Mouse (Mus musculus) kidney, postnatal 4 days (tissue): ENCODE results near the gene Itpr2.
A peak's percentile ranks its signal among the peaks of the same experiment; 100 is the strongest.

Source experiments
- DNase-seq, 2 experiments: peaks; one replicate each; pipeline ENCODE4 v3.0.0; 2021; ENCODE audit warnings: mixed read lengths in 2 of 2

Gene Itpr2

DNA sequence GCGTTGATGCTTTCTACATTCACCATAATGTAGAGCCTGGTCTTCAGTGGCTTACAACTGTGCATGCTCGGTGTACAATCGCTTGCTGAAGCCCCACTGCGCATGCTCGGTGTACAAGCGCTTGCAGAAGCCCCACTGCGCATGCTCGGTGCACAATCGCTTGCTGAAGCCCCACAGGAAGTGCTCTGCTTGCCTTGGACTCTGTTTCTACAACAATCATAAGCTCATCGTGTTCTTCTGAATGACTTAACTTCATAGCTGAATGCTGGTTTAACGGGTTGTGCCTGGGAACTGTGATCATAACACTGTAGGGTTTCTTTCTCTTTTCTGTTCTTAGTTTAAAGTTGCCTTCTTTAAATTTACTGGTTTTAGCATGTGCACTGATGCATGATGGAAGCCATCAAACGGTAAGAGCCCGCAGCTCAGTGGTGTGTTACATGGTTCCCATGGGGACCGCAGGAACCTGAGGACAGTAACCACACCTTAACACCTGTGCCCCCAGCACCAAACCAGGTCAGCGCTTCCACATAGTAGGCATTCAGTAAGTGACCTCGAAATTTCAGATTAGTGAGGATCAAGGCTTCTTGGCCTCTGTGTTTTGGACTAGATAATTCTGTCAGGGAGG lies 90.5 kb downstream of the Itpr2 start:
- DNase-seq, result no peak

DNA sequence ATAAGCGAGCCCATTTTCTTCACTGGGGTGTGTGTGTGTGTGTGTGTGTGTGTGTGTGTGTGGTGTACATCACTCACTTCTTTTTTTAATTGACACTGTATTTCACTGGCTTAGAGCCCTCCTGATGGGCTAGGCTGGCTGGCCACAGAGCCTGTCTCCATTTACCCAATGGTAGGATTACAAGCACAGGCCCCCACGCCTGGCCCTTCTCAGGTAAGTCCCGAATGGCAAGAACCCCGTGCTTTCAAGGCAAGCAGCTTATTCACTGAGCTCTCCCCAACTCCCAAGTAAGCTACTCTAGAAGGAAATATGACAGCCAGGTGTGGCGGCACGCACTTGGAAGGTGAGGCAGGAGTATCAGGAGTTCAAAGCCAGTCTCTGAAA lies 91.6 kb downstream of the Itpr2 start:
- no peak for DNase-seq

DNA sequence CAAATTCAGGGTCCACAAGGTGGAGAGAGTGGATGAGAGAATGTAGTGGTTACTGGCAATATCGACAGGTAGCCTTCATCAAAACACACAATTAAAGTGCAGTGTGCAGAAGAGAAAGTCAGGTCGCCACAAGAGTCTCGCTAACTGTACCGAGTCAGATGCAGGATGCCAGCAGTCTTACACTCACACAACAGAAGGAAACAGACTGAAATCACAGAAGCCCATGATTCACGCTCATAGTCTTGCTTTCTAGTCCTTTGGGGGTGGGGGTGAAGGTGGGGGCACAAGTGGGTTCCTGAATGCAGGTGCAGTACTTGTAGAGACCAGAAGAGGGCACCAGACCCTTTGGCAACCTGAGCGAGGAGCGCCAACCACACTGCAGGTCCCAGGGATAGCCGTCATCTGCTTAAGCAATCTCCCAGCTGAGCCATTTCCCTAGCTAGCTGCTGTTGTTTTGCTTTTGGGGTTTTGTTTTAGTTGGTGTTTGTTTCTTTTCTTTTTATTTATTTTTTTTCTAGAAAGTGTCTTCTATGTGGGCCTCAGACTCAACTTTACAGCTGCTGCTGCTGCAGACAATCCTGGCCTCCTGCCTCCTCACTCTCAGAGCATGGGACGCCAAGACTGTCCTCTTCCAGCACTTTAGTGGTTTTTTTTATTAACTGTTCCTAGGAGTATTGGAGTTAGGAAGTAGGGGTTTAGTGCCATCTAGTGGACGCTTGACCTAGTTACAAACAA lies 92.2 kb downstream of the Itpr2 start:
- peak; percentile 83 to 87 for DNase-seq

DNA sequence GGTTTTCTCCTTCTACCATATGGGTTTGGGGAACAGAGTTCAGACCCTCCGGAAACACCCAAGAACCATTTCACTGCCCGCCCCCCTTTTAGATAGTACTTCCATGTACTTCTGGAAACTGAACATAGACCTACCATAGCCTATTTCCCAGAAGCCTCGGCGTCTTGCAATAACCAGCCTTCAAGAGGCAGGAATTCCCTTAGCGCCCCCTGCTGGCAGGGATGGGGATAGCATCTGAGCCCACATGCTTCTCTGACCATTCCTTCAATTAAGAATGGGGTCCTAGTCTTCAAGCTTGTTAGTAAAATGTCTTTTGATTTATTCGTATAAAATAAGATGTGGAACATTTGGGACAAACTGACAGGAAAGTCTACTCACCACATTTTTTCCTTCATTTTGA lies 96.6 kb downstream of the Itpr2 start:
- peak; percentile 67 to 69 for DNase-seq

DNA sequence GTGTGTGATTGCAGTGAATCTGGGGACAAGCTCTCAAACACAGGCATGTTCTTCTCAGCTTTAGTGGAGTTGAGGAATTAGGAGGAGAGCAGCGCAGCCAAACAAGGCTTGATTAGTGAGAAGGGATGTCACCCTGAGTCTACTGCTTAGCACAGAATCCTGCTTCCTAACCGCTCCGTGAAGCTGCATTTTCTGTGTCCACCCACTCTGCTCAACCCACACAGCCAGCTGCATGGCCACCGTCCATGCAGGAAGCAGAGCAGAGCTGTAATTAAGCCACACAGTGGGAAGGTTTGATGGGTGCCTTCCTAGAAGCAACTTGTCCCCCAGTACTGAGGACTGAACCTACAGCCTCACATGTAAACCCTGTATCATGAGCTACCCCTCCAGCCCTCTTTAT lies 97.1 kb downstream of the Itpr2 start:
- DNase-seq, result no peak

DNA sequence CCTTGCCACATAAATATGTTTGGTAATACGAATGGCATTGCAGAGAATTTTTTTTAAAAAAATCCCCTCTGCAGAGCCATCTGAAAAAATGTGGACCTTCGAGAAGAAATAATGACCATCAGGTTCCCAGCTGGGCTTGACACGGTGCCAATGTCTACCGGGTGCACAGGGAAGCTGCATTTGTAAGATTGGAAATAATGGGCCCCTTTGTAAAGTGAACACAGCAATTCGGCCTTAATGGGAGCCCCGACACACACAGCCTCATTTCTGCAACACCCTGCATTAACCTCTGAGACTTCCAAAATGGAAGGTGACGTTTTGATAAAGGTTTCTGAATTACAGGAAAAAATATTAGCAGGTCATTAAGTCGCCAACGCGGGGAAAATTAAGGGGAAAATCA lies 97.9 kb downstream of the Itpr2 start:
- no peak for DNase-seq

DNA sequence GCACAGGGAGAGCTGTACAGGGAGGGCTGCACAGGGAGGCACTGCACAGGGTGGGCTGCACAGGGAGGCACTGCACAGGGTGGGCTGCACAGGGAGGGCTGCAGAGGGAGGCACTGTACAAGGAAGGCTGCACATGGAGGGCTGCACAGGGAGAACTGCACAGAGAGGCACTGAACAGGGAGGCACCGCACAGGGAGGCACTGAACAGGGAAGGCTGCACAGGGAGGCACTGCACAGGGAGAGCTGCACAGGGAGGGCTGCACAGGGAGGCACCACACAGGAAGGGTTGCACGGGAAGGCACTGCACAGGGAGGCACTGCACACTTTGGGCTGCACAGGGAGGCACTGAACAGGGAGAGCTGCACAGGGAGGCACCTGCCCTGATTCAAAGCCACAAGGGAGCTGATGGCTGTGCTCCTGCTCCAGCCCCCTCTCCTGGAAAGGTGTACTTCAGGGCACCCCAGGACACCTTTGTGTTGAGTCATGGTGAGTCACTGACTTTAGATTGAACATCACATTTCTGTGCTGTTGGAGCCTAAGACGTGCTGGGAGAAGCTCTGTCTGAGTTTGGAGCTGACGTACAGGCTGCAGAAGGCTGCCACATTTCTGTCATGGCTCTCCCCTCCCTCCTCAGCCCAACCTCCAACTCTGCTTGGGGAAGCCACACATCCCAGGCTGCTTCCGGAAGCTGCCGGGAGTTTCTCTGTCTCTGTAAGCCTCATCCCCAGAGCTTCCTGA lies 98.9 kb downstream of the Itpr2 start:
- peak; percentile 25 to 41 for DNase-seq

DNA sequence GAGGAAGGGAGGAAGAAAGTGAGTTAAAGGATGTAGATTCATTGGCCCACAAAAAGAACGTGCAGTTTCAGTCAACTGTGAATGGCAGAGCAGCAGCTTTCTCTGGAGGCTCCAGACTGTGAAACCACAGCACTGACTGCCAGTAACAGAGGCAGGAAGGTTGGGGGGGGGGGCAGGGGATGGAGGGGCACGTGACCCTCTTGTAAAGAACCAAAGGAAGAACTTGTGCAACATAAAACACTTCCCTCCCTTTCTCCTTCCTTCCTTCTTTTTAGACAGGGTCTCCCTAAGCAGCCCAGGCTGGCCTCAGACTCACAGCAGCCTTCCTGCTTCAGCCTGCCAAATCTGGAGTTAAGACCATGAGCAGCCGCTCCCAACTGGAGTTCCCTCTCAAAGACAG lies 104.2 kb downstream of the Itpr2 start:
- DNase-seq, result no peak

DNA sequence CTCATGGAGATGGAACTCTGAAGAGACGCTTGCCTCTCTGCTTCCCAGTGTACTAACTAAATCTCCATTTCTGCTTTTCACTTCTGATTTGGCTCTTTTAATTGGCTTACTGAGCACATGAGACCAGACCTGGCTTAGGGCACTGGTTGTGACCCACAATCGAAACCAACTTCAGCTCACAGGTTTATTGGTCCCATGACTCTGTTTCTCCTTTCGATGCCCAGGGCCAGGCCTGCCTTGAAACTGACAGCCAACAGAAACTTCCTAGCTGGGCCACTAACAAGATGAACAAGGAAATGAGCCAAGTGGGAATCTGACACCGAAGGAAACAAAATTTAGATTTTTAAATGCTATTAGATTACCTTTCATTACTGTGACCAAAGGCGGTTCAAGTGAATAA lies 105.8 kb downstream of the Itpr2 start:
- DNase-seq, result no peak

DNA sequence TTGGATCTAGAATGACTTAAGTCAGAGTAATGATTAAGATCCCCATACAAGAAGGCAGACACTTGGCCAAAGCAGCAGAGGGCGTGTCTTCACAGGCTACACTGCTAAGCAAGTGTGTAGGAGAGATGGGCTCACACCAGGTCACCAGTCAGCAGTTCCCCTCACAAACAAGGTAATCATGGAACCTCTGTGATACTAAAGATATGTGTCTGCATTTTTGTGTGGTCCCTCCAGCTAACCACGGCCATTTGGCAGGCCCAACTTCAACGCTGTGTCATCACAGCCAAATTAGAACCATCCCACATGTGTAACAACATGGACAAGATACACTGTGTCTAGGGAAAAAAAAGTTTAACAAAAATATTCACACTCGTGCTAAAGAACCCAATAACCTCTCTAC lies 106.4 kb downstream of the Itpr2 start:
- DNase-seq, result no peak

DNA sequence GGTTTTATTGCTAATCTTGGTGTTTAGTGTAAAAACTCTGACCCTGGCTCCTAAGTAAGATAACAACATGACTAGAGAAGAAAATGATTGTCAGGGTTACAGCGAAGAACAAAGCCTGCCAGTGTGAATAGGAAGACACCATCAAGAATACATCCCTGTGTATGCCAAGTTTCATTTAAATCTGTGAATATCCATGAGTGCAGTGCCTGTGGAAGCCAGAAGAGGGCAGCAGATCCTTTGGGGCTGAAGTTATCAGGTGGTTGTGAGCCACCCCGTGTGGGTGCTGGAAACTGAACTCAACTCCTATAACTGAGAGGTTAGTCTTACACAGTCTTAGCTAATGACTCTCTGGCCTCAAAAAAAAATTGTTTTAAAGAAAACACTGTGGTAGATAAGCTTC lies 109.8 kb downstream of the Itpr2 start:
- no peak for DNase-seq

DNA sequence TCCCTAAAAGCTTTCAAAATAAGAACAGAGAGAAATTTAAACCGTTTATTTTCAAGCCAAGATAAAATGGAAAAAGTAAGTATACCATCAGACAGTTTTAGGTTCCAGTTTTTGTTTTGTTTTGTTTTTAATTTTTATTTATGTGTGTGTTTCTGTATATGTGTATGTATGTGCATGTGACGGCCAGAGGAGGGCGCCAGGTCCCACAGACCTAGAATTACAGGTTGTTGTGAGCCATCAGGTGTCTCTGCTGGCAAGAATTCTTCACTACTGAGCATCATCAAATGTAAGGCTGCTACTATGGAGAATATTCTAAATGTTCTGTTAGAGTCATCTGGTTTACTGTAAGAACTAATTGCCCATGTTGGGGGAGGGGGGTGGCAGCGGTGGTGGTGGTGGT lies 111.9 kb downstream of the Itpr2 start:
- no peak for DNase-seq

DNA sequence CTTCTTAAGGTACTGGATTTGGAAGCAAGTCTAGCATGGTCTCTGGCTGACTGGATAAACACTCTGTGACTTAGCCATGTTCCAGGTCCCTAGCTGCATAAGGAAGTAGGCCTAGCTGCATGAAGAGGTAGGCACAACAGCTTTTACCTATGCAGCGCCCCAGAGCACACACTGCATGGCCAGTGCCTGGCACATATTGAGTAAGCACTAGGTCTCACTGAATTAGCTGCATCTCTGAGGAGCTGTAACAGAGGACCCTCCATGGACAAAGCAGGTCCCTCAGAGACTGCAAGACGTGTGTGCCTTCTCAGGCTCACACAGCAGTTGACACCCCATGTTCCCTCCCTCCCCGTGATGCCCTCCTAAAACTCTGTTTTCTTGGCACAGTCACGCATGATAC lies 114.0 kb downstream of the Itpr2 start:
- no peak for DNase-seq

DNA sequence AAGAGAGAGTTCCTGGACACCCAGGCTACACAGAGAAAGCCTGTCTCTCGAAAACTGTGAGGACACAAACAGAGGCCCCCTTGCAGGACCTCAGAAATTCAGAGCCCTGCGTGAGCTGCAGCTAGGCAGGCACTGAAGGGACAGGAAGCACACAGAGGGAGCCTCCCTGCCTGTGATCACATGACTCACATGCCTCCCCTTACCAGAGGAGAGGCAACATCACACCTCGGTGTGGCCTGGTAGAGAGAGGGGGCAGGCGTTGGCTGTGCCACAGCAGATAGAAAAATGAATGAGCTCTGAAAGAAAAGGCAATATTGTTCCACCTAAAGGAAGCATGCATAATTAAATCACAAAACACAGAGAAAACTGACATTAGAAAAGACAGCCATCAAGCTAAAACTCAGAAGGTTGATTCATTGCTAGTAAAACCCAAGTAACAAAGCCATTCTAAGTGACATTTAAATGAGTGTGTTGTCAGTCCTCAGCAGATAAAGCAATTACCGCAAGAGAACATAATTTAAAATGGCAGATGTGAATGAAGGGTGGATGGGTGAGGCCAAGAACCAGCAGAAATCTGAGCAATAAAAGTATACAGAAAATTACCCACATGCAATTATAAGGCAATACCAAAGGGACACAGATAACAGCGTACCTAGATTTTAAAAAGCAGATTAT lies 114.8 kb downstream of the Itpr2 start:
- no peak for DNase-seq

DNA sequence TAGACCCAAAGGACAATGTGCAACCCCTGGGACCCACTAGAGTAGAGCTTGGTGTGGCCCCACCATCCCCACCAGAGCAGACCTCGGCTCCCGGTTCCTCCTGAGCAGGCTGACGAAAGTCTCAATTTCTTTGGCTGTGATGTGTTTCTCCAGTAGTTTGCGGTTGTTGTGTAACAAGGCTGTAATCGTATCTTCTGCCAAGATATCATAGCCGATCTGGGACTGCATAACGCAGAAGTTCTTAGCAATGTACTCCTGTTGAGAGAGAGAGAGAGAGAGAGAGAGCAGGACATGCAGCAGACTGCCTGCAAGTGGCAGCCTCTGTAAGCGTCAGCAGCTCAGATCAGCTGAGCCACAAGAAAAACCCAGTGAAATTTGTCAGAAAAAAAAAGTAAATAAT lies 122.8 kb downstream of the Itpr2 start:
- DNase-seq, result no peak

DNA sequence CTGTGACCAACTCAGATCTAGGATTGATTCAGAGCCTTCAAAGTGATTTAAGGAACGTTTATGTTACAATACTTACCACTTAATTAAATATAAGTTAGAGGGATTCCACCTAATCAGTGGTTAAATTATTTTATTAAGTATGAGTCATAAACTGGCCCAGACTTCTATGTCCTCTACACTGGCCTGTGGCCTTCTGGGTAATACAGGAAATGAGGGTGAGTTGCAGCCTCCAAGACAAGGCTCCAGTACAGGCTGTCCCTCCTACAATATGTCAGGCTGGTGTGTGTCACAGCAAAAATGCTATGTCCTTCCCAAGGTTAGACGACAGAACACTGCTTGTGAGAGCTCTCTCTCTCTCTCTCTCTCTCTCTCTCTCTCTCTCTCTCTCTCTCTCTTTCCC lies 130.5 kb downstream of the Itpr2 start:
- no peak for DNase-seq

DNA sequence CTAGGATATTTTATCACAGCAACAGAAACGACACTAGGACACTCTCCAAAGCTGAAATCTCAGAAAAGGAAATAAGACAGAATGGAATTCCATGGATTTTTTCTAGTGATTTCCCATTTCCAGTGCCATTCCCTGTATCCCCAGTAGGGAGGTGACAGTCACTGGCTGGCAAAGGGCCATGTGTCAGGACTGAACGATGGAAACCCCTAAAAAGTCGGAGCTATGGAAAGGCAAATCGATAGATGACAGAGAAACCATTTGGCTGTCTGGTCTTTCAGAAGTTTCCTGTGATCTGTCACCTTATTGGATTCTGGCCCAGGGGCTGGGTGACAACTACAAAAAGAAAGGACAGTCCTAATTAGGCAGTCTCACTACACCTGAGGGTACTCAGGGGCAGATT lies 135.8 kb downstream of the Itpr2 start:
- DNase-seq, result no peak

DNA sequence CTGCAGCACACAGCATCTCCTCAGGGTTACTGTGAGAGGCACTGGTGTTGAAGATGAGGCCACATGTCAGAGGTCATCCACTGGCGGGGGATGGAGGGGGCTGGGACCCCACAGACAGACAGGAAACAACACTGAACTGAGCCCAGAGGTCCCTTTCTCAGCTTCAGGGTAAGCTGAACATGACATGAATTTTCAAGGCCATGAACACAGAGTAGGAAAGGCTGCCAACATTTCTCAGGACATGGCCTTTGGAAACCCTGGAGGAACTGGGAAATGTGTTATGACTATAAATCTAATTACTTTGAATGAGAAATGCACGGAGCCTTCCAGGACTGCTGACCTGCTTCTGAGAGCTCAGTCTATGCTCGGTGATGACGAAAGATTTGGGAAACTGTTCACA lies 144.1 kb downstream of the Itpr2 start:
- DNase-seq, result peak; percentile 46 to 63

DNA sequence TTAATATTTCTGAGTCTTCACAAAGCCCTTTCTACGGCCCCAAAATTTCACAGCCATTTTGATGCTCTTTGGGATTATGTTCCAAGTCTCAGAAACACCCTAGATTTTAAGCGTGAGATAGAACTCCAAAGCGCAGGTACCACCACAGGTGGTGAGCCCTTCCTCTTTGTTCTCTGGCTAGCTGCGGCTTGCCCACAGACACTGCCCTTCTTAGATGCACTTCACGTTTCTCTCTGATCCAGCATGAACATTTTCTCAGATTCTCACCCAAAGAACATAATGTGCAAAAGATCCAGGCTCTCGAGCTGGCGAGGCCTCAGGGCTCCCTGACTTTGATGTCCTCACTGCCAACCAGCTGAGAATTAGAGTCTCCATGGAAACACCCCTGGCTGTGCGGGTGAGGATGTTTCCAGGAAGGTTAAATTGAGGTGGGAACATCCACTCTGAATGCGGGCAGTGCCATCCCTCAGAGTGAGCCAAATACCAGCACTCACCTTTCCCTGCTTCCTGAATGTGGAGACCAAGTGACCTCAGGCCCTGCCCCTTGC lies 149.7 kb downstream of the Itpr2 start:
- DNase-seq, result no peak

DNA sequence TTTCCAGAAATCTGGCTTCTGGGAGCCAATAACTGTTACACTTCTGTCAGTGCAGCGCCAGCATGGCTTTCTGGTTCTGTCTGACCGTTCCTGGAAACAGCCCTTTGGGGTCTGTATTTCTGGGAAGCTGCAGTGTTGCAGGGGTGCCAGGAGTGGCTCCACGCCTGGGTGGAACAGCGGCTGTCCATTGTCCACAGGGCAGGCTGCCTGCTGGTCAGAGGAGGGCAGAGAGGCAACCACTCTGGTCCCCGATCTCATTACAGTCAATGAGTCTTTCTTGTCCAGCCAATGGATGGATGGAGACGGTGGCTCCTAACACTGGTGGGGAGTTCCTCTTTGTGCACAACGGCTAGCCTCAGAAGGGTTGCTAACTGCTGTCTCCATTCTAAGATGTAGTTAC lies 150.2 kb downstream of the Itpr2 start:
- no peak for DNase-seq

DNA sequence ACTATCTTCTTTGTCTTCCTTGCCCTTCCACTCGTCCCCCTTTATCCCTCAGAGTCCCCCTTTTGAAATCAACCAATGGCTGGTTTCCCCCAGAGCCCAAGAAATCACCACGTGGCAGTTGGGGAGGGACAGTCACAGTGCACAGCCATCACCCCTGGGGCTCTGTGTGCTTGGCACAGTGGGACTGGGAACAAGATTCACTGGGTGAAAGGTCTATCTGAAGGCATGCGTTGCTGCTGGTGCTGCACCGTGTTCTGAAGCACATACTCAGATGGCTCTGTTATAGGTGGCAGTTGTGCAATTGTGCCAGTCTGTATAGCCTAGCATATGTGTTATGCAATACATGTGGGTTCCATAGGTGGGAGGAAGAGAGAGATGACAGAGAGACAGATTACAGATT lies 154.5 kb downstream of the Itpr2 start:
- DNase-seq, result no peak

DNA sequence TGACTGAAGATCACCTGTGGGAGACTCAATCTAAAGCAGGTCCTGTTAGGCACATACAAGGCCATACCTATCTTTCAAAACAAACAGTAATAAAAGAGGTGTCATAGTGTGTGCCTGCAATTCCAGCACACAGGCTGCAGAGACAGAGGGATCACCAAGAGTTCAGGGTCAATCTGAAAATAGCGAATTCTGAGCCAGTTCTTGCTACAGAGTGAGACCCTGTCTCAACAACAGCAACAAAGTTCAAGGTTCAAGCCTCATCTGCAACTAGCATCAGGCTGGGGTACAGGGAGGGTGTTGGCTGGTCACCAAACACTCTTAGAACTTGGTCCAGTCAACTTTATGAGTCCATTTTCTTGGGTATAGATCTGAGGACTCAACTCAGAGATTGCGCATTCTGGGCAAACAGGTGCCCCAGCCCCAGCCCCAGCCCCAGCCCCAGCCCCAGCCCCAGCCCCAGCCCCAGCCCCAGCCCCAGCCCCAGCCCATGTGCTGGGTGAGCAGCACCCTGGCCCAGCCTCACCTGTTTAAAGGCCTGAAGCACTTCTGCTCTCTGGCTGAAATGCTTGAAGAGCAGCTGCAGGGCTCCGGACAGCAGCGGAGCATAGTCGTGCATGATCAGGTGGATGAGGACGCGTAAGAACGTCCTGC lies 155.4 kb downstream of the Itpr2 start:
- DNase-seq, result no peak

DNA sequence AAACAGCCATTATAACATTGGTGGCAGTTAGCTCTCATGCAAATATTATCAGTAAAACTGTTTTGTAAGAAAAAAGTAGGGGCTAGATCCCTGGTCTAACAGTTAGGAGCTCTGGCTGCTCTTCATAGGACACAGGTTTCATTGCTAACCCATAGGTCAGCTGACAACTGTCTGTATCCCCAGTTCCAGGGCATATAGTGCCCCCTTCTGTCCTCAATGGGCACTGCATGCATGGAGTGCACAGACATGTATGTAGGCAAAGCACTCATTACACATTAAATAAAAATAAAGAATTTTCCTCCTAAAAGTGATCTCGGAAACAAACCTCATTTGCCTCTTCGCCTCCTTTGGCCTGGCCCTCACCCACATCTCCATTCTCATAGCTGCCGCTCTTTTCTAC lies 157.3 kb downstream of the Itpr2 start:
- DNase-seq, result peak; percentile 67 to 69
